Mouse (Mus musculus): ENCODE results near the gene Itga9.

Itga9 gene

GRCm38 (mm10) chr9:118875705-118876104 is 269.2 kb downstream of the Itga9 start:
- WGBS, result 84% methylated on average over 4 of the region's 4 CpGs

- 91% methylated on average over 10 of the region's 10 CpGs for WGBS
Measured at GRCm38 (mm10) chr9:118876902-118877301, 270.4 kb downstream of the Itga9 start.

- 76% methylated on average over 7 of the region's 7 CpGs for WGBS
Measured at GRCm38 (mm10) chr9:118877365-118878008, 271.0 kb downstream of the Itga9 start.

GRCm38 (mm10) chr9:118878596-118878995 is 272.1 kb downstream of the Itga9 start:
- WGBS, result 92% methylated on average over 11 of the region's 11 CpGs

GRCm38 (mm10) chr9:118881281-118881945 is 274.9 kb downstream of the Itga9 start:
- WGBS, result 77% methylated on average over 7 of the region's 7 CpGs

GRCm38 (mm10) chr9:118881946-118882284 is 275.4 kb downstream of the Itga9 start:
- WGBS, result 84% methylated on average over 6 of the region's 6 CpGs

- WGBS, result 95% methylated on average over 7 of the region's 7 CpGs
Measured at GRCm38 (mm10) chr9:118883150-118883549, 276.7 kb downstream of the Itga9 start.

- 88% methylated on average over 6 of the region's 6 CpGs for WGBS
Measured at GRCm38 (mm10) chr9:118885785-118886184, 279.3 kb downstream of the Itga9 start.

- 84% methylated on average over 7 of the region's 7 CpGs for WGBS
Measured at GRCm38 (mm10) chr9:118887201-118887600, 280.7 kb downstream of the Itga9 start.

GRCm38 (mm10) chr9:118887734-118888133 is 281.2 kb downstream of the Itga9 start:
- WGBS, result 91% methylated on average over 8 of the region's 8 CpGs

- WGBS, result 88% methylated on average over 4 of the region's 4 CpGs
Measured at GRCm38 (mm10) chr9:118890149-118890548, 283.7 kb downstream of the Itga9 start.

GRCm38 (mm10) chr9:118890645-118891044 is 284.2 kb downstream of the Itga9 start:
- 82% methylated on average over 2 of the region's 2 CpGs for WGBS

GRCm38 (mm10) chr9:118891068-118891467 is 284.6 kb downstream of the Itga9 start:
- WGBS, result 93% methylated on average over 6 of the region's 6 CpGs

- WGBS, result 81% methylated on average over 9 of the region's 9 CpGs
Measured at GRCm38 (mm10) chr9:118891593-118891992, 285.1 kb downstream of the Itga9 start.

- 58% methylated on average over 2 of the region's 2 CpGs for WGBS
Measured at GRCm38 (mm10) chr9:118895101-118895500, 288.6 kb downstream of the Itga9 start.

- 44% methylated on average over 2 of the region's 2 CpGs for WGBS
Measured at GRCm38 (mm10) chr9:118900677-118901076, 294.2 kb downstream of the Itga9 start.

- 49% methylated on average over 6 of the region's 6 CpGs for WGBS
Measured at GRCm38 (mm10) chr9:118901917-118902316, 295.4 kb downstream of the Itga9 start.

- WGBS, result 55% methylated on average over 18 of the region's 18 CpGs
Measured at GRCm38 (mm10) chr9:118907934-118908620, 301.6 kb downstream of the Itga9 start.

GRCm38 (mm10) chr9:118913048-118913447 is 306.6 kb downstream of the Itga9 start:
- 93% methylated on average over 9 of the region's 9 CpGs for WGBS

- 68% methylated on average over 3 of the region's 3 CpGs for WGBS
Measured at GRCm38 (mm10) chr9:118913613-118914012, 307.1 kb downstream of the Itga9 start.

- WGBS, result 58% methylated on average over 8 of the region's 8 CpGs
Measured at GRCm38 (mm10) chr9:118914589-118914988, 308.1 kb downstream of the Itga9 start.

- 68% methylated on average over 5 of the region's 5 CpGs for WGBS
Measured at GRCm38 (mm10) chr9:118915290-118915689, 308.8 kb downstream of the Itga9 start.

- 53% methylated on average over 16 of the region's 16 CpGs for WGBS
Measured at GRCm38 (mm10) chr9:118919672-118920186, 313.2 kb downstream of the Itga9 start.
